Mouse (Mus musculus): ENCODE measurements around the gene Dock2. TPM values are rescaled to one million over a fixed set of nuclear protein-coding genes. Genes with fewer than 3 reads are reported as not detected.

Dock2 gene
- polyA plus RNA-seq, 1 experiment from 2014 or later: 3.9 TPM

GRCm38 (mm10) chr11:34415884-34416618 lies 367.6 kb downstream of the Dock2 start:
- Histone ChIP-seq H3K4me2 (ENCODE audit: low read depth, low read length) (no peak overlapping the region), H3K4me3 (ENCODE audit: low read depth, low read length) (no peak overlapping the region), H3K27me3 (ENCODE audit: insufficient read depth, low read length) (no peaks in the 10 kb centered on the region), H3K27ac (ENCODE audit: low read depth) (no peak overlapping the region), H3K36me3 (replicated peaks; ENCODE audit: insufficient read depth, low read length) (no peaks in the 10 kb centered on the region), H3K4me1 (ENCODE audit: insufficient read depth) (no peaks in the 10 kb centered on the region), H3K9me3 (ENCODE audit: low read length) (no peaks in the 10 kb centered on the region), H3K9ac (replicated peaks) (no peak overlapping the region)
- ATAC-seq (no peak), DNase-seq (no peak)
- TF ChIP-seq EP300 (IDR thresholded peaks at IDR 0.05; ENCODE audit: low read depth) (no peak), CTCF (IDR thresholded peaks at IDR 0.05; ENCODE audit: low read depth) (no peak)
- 73% methylated on average over 9 of the region's 9 CpGs for WGBS (ENCODE audit: insufficient replicate concordance)

GRCm38 (mm10) chr11:34406850-34407249 lies 376.8 kb downstream of the Dock2 start:
- no peak overlapping the region for H3K27ac ChIP-seq (ENCODE audit: low read depth)
- 57% methylated on average over 5 of the region's 5 CpGs for WGBS (ENCODE audit: insufficient replicate concordance)
- H3K36me3 ChIP-seq (replicated peaks; ENCODE audit: insufficient read depth, low read length): no peaks in the 10 kb centered on the region
- ATAC-seq: no peak
- no peaks in the 10 kb centered on the region for H3K4me1 ChIP-seq (ENCODE audit: insufficient read depth)
- H3K4me2 ChIP-seq (ENCODE audit: low read depth, low read length): no peak overlapping the region
- TF ChIP-seq EP300 (IDR thresholded peaks at IDR 0.05; ENCODE audit: low read depth): no peak
- TF ChIP-seq CTCF (IDR thresholded peaks at IDR 0.05; ENCODE audit: low read depth): no peak
- no peak overlapping the region for H3K4me3 ChIP-seq (ENCODE audit: low read depth, low read length)
- H3K27me3 ChIP-seq (ENCODE audit: insufficient read depth, low read length): no peaks in the 10 kb centered on the region
- H3K9ac ChIP-seq (replicated peaks): no peak overlapping the region
- DNase-seq: no peak
- no peaks in the 10 kb centered on the region for H3K9me3 ChIP-seq (ENCODE audit: low read length)

GRCm38 (mm10) chr11:34406309-34406708 lies 377.4 kb downstream of the Dock2 start:
- Histone ChIP-seq H3K4me3 (ENCODE audit: low read depth, low read length) (no peak overlapping the region), H3K36me3 (replicated peaks; ENCODE audit: insufficient read depth, low read length) (no peaks in the 10 kb centered on the region), H3K9ac (replicated peaks) (no peak overlapping the region), H3K27me3 (ENCODE audit: insufficient read depth, low read length) (no peaks in the 10 kb centered on the region), H3K27ac (ENCODE audit: low read depth) (no peak overlapping the region), H3K4me1 (ENCODE audit: insufficient read depth) (no peaks in the 10 kb centered on the region), H3K9me3 (ENCODE audit: low read length) (no peaks in the 10 kb centered on the region), H3K4me2 (ENCODE audit: low read depth, low read length) (no peak overlapping the region)
- TF ChIP-seq CTCF (IDR thresholded peaks at IDR 0.05; ENCODE audit: low read depth) (no peak), EP300 (IDR thresholded peaks at IDR 0.05; ENCODE audit: low read depth) (no peak)
- no peak for DNase-seq
- WGBS (ENCODE audit: insufficient replicate concordance): 70% methylated on average over 8 of the region's 8 CpGs
- ATAC-seq: no peak

GRCm38 (mm10) chr11:34405311-34405710 lies 378.4 kb downstream of the Dock2 start:
- H3K9ac ChIP-seq (replicated peaks): no peak overlapping the region
- no peak overlapping the region for H3K4me2 ChIP-seq (ENCODE audit: low read depth, low read length)
- no peaks in the 10 kb centered on the region for H3K36me3 ChIP-seq (replicated peaks; ENCODE audit: insufficient read depth, low read length)
- H3K9me3 ChIP-seq (ENCODE audit: low read length): no peaks in the 10 kb centered on the region
- no peak for TF ChIP-seq CTCF (IDR thresholded peaks at IDR 0.05; ENCODE audit: low read depth)
- TF ChIP-seq EP300 (IDR thresholded peaks at IDR 0.05; ENCODE audit: low read depth): no peak
- DNase-seq (no peak), ATAC-seq (no peak)
- no peak overlapping the region for H3K4me3 ChIP-seq (ENCODE audit: low read depth, low read length)
- no peaks in the 10 kb centered on the region for H3K4me1 ChIP-seq (ENCODE audit: insufficient read depth)
- H3K27ac ChIP-seq (ENCODE audit: low read depth): no peak overlapping the region
- no peaks in the 10 kb centered on the region for H3K27me3 ChIP-seq (ENCODE audit: insufficient read depth, low read length)
- WGBS (ENCODE audit: insufficient replicate concordance): 66% methylated on average over 1 of the region's 1 CpGs

- DNase-seq (no peak), ATAC-seq (no peak)
- no peak for TF ChIP-seq EP300 (IDR thresholded peaks at IDR 0.05; ENCODE audit: low read depth)
- no peak for TF ChIP-seq CTCF (IDR thresholded peaks at IDR 0.05; ENCODE audit: low read depth)
- WGBS (ENCODE audit: insufficient replicate concordance): 90% methylated on average over 8 of the region's 8 CpGs
- no peak overlapping the region for H3K4me2 ChIP-seq (ENCODE audit: low read depth, low read length)
- no peak overlapping the region for H3K27ac ChIP-seq (ENCODE audit: low read depth)
- no peaks in the 10 kb centered on the region for H3K4me1 ChIP-seq (ENCODE audit: insufficient read depth)
- no peaks in the 10 kb centered on the region for H3K36me3 ChIP-seq (replicated peaks; ENCODE audit: insufficient read depth, low read length)
- H3K9ac ChIP-seq (replicated peaks): no peak overlapping the region
- H3K27me3 ChIP-seq (ENCODE audit: insufficient read depth, low read length): no peaks in the 10 kb centered on the region
- H3K4me3 ChIP-seq (ENCODE audit: low read depth, low read length): no peak overlapping the region
- no peaks in the 10 kb centered on the region for H3K9me3 ChIP-seq (ENCODE audit: low read length)
These were observed 382.3 kb downstream of the Dock2 start for GRCm38 (mm10) chr11:34401343-34401742.

- Histone ChIP-seq H3K27me3 (ENCODE audit: insufficient read depth, low read length) (no peaks in the 10 kb centered on the region), H3K36me3 (replicated peaks; ENCODE audit: insufficient read depth, low read length) (no peaks in the 10 kb centered on the region), H3K4me1 (ENCODE audit: insufficient read depth) (no peaks in the 10 kb centered on the region), H3K9me3 (ENCODE audit: low read length) (no peaks in the 10 kb centered on the region), H3K9ac (replicated peaks) (no peak overlapping the region), H3K4me2 (ENCODE audit: low read depth, low read length) (no peak overlapping the region), H3K4me3 (ENCODE audit: low read depth, low read length) (no peak overlapping the region), H3K27ac (ENCODE audit: low read depth) (no peak overlapping the region)
- 28% methylated on average over 2 of the region's 2 CpGs for whole genome bisulfite sequencing (ENCODE audit: insufficient replicate concordance)
- TF ChIP-seq CTCF (IDR thresholded peaks at IDR 0.05; ENCODE audit: low read depth): no peak
- no peak for DNase-seq
- ATAC-seq: no peak
These were observed 385.1 kb downstream of the Dock2 start for GRCm38 (mm10) chr11:34398555-34398954.

Data from liver, postnatal 0 days (tissue).